Mouse (Mus musculus) small intestine, adult 2 months (tissue): Measurements from ENCODE around the gene Brsk1.

ENCODE experiments used
- CTCF ChIP-seq: fragments of 200-500 bp; IDR thresholded peaks from 2 replicates; pipeline ENCODE4 v1.5.1; 2012; ENCODE audit warnings: low read depth, mild to moderate bottlenecking, control low read depth, inconsistent platforms, low read length, moderate library complexity, mixed read lengths; ENCODE audit not compliant: insufficient replicate concordance, insufficient read length; ENCODE audit errors: extremely low read depth
- POLR2A ChIP-seq: fragments of 200-500 bp; IDR thresholded peaks from 2 replicates; pipeline ENCODE4 v1.6.1; 2012; ENCODE audit warnings: low read depth, mild to moderate bottlenecking, control low read depth, inconsistent platforms, low read length, moderate library complexity

DNA sequence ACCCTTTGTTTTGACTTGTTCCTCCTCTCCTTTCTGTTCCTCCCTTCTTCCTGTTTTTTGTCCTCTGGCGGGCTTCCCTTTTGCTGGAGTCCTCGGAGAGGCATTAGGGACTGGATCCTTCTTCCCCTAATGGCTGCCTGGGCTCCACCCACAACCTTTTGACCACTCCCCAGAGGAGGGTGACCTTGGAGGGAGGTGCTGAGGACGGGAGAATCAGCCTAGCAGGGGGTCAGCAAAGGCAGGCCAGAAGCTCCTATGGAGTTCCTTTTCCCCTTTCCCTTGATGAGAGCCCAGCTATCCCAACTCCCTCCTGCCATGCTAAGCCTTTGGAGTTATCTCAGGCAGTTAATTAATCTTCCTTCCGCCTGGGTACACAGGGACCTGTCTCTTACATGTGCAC, 50.7 kb downstream of the Brsk1 start:
- no peak for TF ChIP-seq CTCF
- TF ChIP-seq POLR2A, result no peak
